Mouse (Mus musculus) Patski (cell line): Measurements from ENCODE around the gene Tsc22d1. TPM values are rescaled to one million over a fixed set of nuclear protein-coding genes. Genes with fewer than 3 reads are reported as not detected.

Experiments
- ATAC-seq: fragments of 100-300 bp; one replicate; pipeline ENCODE4 v1.8.0; 2021
- CTCF ChIA-PET: fragments of 350-600 bp; sonication (Branson Sonifier 250); formaldehyde crosslinking; loops from one replicate; lab custom pipeline; 2022; ENCODE audit warnings: inconsistent platforms; lab: Charles Lee
- POLR2A ChIA-PET: fragments of 350-600 bp; sonication (Branson Sonifier 250); formaldehyde crosslinking; loops from one replicate; lab custom pipeline; 2022; ENCODE audit warnings: antibody characterized with exemption, inconsistent platforms; lab: Charles Lee
- DNase-seq: peaks from one replicate; pipeline ENCODE4 v3.0.0-alpha.2; 2011; ENCODE audit warnings: low read depth, low spot score
- H3K27me3 ChIP-seq: fragments of 371-371 bp; one replicate; pipeline ENCODE4 v1.5.1; 2021
- CTCF ChIP-seq: fragments of 100-300 bp; IDR thresholded peaks from one replicate; pipeline ENCODE4 v1.5.1; 2021
- in situ Hi-C: fragments of 300-500 bp; cut with MboI; formaldehyde crosslinking; loops from 3 replicates; pipeline ENCODE4 v1.11.1; 2018; ENCODE audit warnings: low pct_unique_long_range_greater_than_20kb, mixed read lengths
- polyA plus RNA-seq: library from polyadenylated mRNA; unstranded; gene quantifications from one replicate; pipeline ENCODE4 v1.2.3, GENCODE M21; 2021

Tsc22d1 gene
- polyA plus RNA-seq, 1 experiment from 2014 or later = 4,339 TPM

GRCm38 (mm10) chr14:76556031-76556851 is 141.5 kb downstream of the Tsc22d1 start:
- peak; percentile 42 for ATAC-seq
- ChIA-PET POLR2A (interaction anchor here (0.6 to 6.5 kb wide), 23 partner anchors 12 to 450 kb away, joined by 3 to 49 read pairs (median 5); no protein-coding TSS in a partner anchor), CTCF (interaction anchor here (0.8 to 1.3 kb wide), 3 partner anchors 10 to 219 kb away, joined by 4 read pairs; no protein-coding TSS in a partner anchor)
- DNase-seq = no peak
- H3K27me3 ChIP-seq = no peaks in the 10 kb centered on the region
- in situ Hi-C loops = loop anchor here (5.0 kb wide), 1 partner anchor 101 kb away; no protein-coding TSS in a partner anchor
- no peak for TF ChIP-seq CTCF

DNA sequence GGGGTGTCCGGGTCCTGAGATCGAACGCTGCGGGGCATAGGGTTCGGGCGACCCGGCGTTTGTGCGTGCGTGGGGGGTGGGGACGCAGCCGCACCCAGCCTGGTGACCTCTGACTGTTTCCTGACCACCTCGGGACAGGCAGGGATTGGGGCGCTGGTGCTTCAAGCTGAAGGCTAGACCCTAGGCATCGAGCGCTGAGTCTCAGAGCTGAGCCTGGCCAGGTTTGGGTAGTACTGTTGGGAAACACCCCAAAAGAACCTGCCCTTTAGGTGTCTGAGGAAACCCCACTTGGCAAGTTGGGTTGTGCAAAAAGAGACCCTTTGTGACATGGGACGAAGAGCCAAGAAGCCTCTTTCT is 142.1 kb downstream of the Tsc22d1 start, which contains the start of gene Serp2:
Gene Serp2, minus strand, starts transcription at position 38 of the 357 bp plus-strand sequence.
- in situ Hi-C loops = loop anchor here (5.0 kb wide), 1 partner anchor 100 kb away; no protein-coding TSS in a partner anchor
- no peaks in the 10 kb centered on the region for H3K27me3 ChIP-seq
- no peak for DNase-seq
- TF ChIP-seq CTCF = no peak
- no peak for ATAC-seq
- CTCF ChIA-PET = interaction anchor here (1.2 kb wide), 1 partner anchor 261 kb away, joined by 3 read pairs; no protein-coding TSS in a partner anchor
- POLR2A ChIA-PET = interaction anchor here (1.1 to 6.5 kb wide), 11 partner anchors 23 to 157 kb away, joined by 3 to 49 read pairs (median 9); no protein-coding TSS in a partner anchor

Other genes with a start within 250 kb of the Tsc22d1 start
- 21.4 TPM for gene Serp2, start 141.9 kb downstream of the Tsc22d1 start, polyA plus RNA-seq